Mouse (Mus musculus) gastrocnemius, postnatal 4 days (tissue): ENCODE results near the gene Cap1. TPM values are rescaled to one million over a fixed set of nuclear protein-coding genes. Genes with fewer than 3 reads are reported as not detected.
A peak's percentile ranks its signal among the peaks of the same experiment; 100 is the strongest.

Experiments used
- DNase-seq, 2 experiments: peaks; one replicate each; pipeline ENCODE4 v3.0.0; 2021 to 2022; ENCODE audit warnings: low spot score in 2 of 2, mixed read lengths in 2 of 2
- long read RNA-seq, 2 experiments: library from polyadenylated mRNA; stranded (forward); transcript quantifications; one replicate each; pipeline ENCODE4 v2.0.0; 2021
- total RNA-seq, 2 experiments: library from RNA; stranded (reverse); gene quantifications; 2 replicates each; pipeline ENCODE4 v1.2.3; 2021

The Cap1 gene
- 10 to 100 TPM; 87.1 to 87.8 TPM for total RNA-seq
- long read RNA-seq, experiment 1, transcript Cap1-202 (13 exons, 2,737 nt), result minor isoform, 9 of 26 reads
- long read RNA-seq, experiment 1, transcript Cap1-203 (13 exons, 2,768 nt), result major isoform, 10 of 26 reads
- long read RNA-seq, experiment 1, partial matches to known transcripts, result 1 of 26 reads
- long read RNA-seq, experiment 1, other reads (novel, unspliced or antisense), result 2 of 26 reads
- long read RNA-seq, experiment 2, transcript Cap1-201 (13 exons, 2,620 nt), result major isoform, 5 of 21 reads
- long read RNA-seq, experiment 2, transcript Cap1-203 (13 exons, 2,768 nt), result major isoform, 5 of 21 reads
- long read RNA-seq, experiment 2, partial matches to known transcripts, result 2 of 21 reads
- long read RNA-seq, experiment 2, other reads (novel, unspliced or antisense), result 6 of 21 reads

GRCm38 (mm10) chr4:122885768-122886578 is at the start of gene Cap1:
Cap1 (minus strand) TSS chr4:122886056.
- DNase-seq, result peak; percentile 88 to 97

- no peak for DNase-seq
Observed at GRCm38 (mm10) chr4:122933857-122934256, 48.0 kb upstream of the Cap1 start.

- no peak for DNase-seq
Observed at GRCm38 (mm10) chr4:122933051-122933591, 47.3 kb upstream of the Cap1 start.

- no peak for DNase-seq
Observed at GRCm38 (mm10) chr4:122932239-122932978, 46.6 kb upstream of the Cap1 start.

GRCm38 (mm10) chr4:122930939-122931590 is 45.2 kb upstream of the Cap1 start:
- no peak for DNase-seq

GRCm38 (mm10) chr4:122923392-122924344 is 37.8 kb upstream of the Cap1 start:
- peak in 1 of 2 experiments; percentile 15 for DNase-seq

GRCm38 (mm10) chr4:122922841-122923240 is 37.0 kb upstream of the Cap1 start:
- DNase-seq, result no peak

GRCm38 (mm10) chr4:122915985-122916384 is 30.1 kb upstream of the Cap1 start:
- no peak for DNase-seq

- no peak for DNase-seq
Observed at GRCm38 (mm10) chr4:122914186-122914585, 28.3 kb upstream of the Cap1 start.

- no peak for DNase-seq
Observed at GRCm38 (mm10) chr4:122912613-122913012, 26.8 kb upstream of the Cap1 start.

- DNase-seq, result no peak
Observed at GRCm38 (mm10) chr4:122910577-122910976, 24.7 kb upstream of the Cap1 start.

GRCm38 (mm10) chr4:122909572-122910189 is 23.8 kb upstream of the Cap1 start:
- DNase-seq, result no peak

GRCm38 (mm10) chr4:122905359-122905758 is 19.5 kb upstream of the Cap1 start:
- no peak for DNase-seq

GRCm38 (mm10) chr4:122903709-122904108 is 17.9 kb upstream of the Cap1 start:
- no peak for DNase-seq

GRCm38 (mm10) chr4:122902156-122902555 is 16.3 kb upstream of the Cap1 start:
- peak in 1 of 2 experiments; percentile 30 for DNase-seq

GRCm38 (mm10) chr4:122898313-122898712 is 12.5 kb upstream of the Cap1 start:
- DNase-seq, result peak in 1 of 2 experiments; percentile 58

- DNase-seq, result no peak
Observed at GRCm38 (mm10) chr4:122897750-122898149, 11.9 kb upstream of the Cap1 start.

- no peak for DNase-seq
Observed at GRCm38 (mm10) chr4:122892157-122892556, 6.3 kb upstream of the Cap1 start.

- no peak for DNase-seq
Observed at GRCm38 (mm10) chr4:122891597-122891996, 5.7 kb upstream of the Cap1 start.
